Mouse (Mus musculus) urinary bladder, postnatal 10 days (tissue): Measurements from ENCODE around the gene Atg14.
"Not testable (repeated sequence)": the region's sequence is repeated elsewhere in the genome, so short reads cannot be mapped to it uniquely, and the experiment has no call there.

Experiments
- DNase-seq: peaks from one replicate; pipeline ENCODE4 v3.0.0; 2022; ENCODE audit warnings: low spot score

Atg14 gene

GRCm38 (mm10) chr14:47542283-47542682 is 28.2 kb downstream of the Atg14 start:
- DNase-seq, result no peak

- no peak for DNase-seq
Observed at GRCm38 (mm10) chr14:47541325-47541948, 29.0 kb downstream of the Atg14 start.

GRCm38 (mm10) chr14:47535096-47535495 is 35.4 kb downstream of the Atg14 start:
- DNase-seq, result no peak

- DNase-seq, result no peak
Observed at GRCm38 (mm10) chr14:47534176-47534525, 36.3 kb downstream of the Atg14 start.

- no peak for DNase-seq
Observed at GRCm38 (mm10) chr14:47533365-47534175, 36.9 kb downstream of the Atg14 start.

- no peak for DNase-seq
Observed at GRCm38 (mm10) chr14:47532496-47532895, 38.0 kb downstream of the Atg14 start.

- DNase-seq, result not testable (repeated sequence)
Observed at GRCm38 (mm10) chr14:47529592-47529991, 40.9 kb downstream of the Atg14 start.

GRCm38 (mm10) chr14:47529019-47529418 is 41.4 kb downstream of the Atg14 start:
- DNase-seq, result no peak

GRCm38 (mm10) chr14:47528293-47528692 is 42.2 kb downstream of the Atg14 start:
- no peak for DNase-seq

GRCm38 (mm10) chr14:47527833-47528232 is 42.6 kb downstream of the Atg14 start:
- DNase-seq, result no peak

GRCm38 (mm10) chr14:47525861-47526260 is 44.6 kb downstream of the Atg14 start:
- no peak for DNase-seq

GRCm38 (mm10) chr14:47525374-47525773 is 45.1 kb downstream of the Atg14 start:
- no peak for DNase-seq

- no peak for DNase-seq
Observed at GRCm38 (mm10) chr14:47522301-47522700, 48.1 kb downstream of the Atg14 start.

- no peak for DNase-seq
Observed at GRCm38 (mm10) chr14:47521609-47522008, 48.8 kb downstream of the Atg14 start.

GRCm38 (mm10) chr14:47520751-47521449 is 49.5 kb downstream of the Atg14 start:
- DNase-seq, result no peak

- DNase-seq, result no peak
Observed at GRCm38 (mm10) chr14:47518619-47519018, 51.8 kb downstream of the Atg14 start.

- DNase-seq, result no peak
Observed at GRCm38 (mm10) chr14:47516755-47517154, 53.7 kb downstream of the Atg14 start.

GRCm38 (mm10) chr14:47515636-47516035 is 54.8 kb downstream of the Atg14 start:
- DNase-seq, result no peak

- no peak for DNase-seq
Observed at GRCm38 (mm10) chr14:47514816-47515453, 55.5 kb downstream of the Atg14 start.

GRCm38 (mm10) chr14:47513606-47514005 is 56.8 kb downstream of the Atg14 start:
- DNase-seq, result no peak

GRCm38 (mm10) chr14:47510244-47510643 is 60.2 kb downstream of the Atg14 start:
- no peak for DNase-seq

GRCm38 (mm10) chr14:47508035-47508434 is 62.4 kb downstream of the Atg14 start:
- no peak for DNase-seq

- DNase-seq, result no peak
Observed at GRCm38 (mm10) chr14:47506676-47507075, 63.8 kb downstream of the Atg14 start.
